Mouse (Mus musculus) right cerebral cortex, adult 18-20 months (tissue): ENCODE measurements around the gene Olfr994.

Experiments used
- DNase-seq: peaks from one replicate; pipeline ENCODE4 v3.0.0; 2022; ENCODE audit warnings: mixed read lengths

The Olfr994 gene

GRCm38 (mm10) chr2:85436351-85436750 lies at the start of gene Olfr994:
Gene Olfr994, minus strand, starts transcription at chr2:85436451.
- no peak for DNase-seq

- no peak for DNase-seq
Observed at GRCm38 (mm10) chr2:85466801-85467325, 30.6 kb upstream of the Olfr994 start.

DNA sequence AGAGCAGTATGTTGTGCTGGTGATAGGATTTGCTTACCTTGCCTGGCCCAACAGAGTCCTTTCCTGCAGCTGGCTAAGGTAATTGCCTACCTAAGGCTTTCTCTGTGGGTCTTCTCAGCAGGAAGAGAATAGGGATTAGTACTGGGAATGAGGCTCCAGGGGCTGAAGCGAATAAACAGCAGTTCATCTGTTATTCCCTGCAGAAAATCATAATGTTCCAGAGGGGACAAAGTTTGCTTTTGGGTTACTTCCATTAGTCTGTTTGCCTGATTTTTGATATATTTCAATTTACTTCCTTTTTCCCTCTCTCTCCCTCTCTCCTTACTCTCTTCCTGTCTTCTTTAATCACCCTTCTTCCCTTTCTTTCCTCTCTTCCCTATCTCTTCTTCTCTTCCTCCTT lies 7.3 kb upstream of the Olfr994 start, which contains the start of gene Olfr995:
TSS of gene Olfr995 (minus strand) at position 101 of the 400 bp plus-strand sequence.
- DNase-seq: no peak

- no peak for DNase-seq
Observed at GRCm38 (mm10) chr2:85442546-85442945, 6.3 kb upstream of the Olfr994 start.

DNA sequence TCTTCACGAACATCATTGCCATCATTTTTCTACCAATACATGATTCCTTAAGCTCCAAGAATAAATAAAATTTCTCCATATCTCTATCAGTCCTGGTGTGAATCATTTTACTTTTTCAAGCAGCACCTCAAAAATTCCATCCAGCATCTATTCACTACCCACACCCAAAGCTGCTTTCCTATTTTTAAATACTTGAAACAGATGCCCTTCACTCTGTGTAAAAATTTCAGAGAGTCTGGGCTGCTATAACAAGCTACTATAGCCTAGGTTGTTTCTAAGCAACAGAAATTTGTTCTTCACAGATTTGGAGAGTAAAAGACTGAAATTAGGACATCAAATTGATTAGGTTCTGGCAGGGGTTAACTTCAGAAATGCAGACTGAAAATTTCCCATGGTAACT lies 10.4 kb downstream of the Olfr994 start:
- peak; percentile 3 for DNase-seq

- DNase-seq: no peak
Observed at GRCm38 (mm10) chr2:85414777-85415176, 21.5 kb downstream of the Olfr994 start, which contains the start of gene Olfr993. Gene Olfr993, minus strand, starts transcription at chr2:85414877.

DNA sequence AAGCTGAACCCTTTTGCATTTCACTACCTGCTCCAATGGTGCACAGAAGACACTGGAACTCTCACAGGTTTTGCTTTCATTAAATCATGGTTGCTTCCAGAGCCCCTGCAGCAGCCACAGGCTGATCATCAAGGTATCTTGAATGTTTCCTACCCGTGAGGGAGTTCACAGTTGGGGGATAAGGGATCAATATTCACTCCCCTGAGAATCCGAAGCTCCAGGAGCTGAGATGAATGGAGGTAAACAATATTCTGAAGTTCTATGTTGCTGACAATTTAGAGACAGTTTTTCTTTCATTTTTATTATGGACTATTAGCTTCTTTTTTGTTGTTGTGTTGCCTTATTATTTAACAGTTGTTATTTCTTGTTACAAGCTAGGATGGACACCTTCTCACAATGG lies 26.9 kb downstream of the Olfr994 start, which contains the start of gene Olfr992:
TSS of gene Olfr992 (minus strand) at position 101 of the 400 bp plus-strand sequence.
- no peak for DNase-seq
